Mouse (Mus musculus) left cerebral cortex, postnatal 4 days (tissue): ENCODE measurements at regions not wholly inside any gene's neighbourhood (a gene's known extent, or its start where the extent isn't known, plus 50 kb on each side); places are given as distances from the start of the nearest gene placed in this dataset.

Experiments
- DNase-seq: peaks from one replicate; pipeline ENCODE4 v3.0.0-alpha.2; 2022
- intact Hi-C: fragments of 180-260 bp; cut with DNase I; formaldehyde crosslinking; loops from one replicate; pipeline ENCODE4 v1.15.1; 2025

- intact Hi-C loops, result no loop called here
- DNase-seq, result no peak
Observed at GRCm38 (mm10) chr11:71409211-71409765, 178.8 kb upstream of the Nlrp1b start.

GRCm38 (mm10) chr11:71410582-71410981 lies 180.0 kb upstream of the Nlrp1b start:
- DNase-seq, result no peak
- intact Hi-C loops, result no loop called here

GRCm38 (mm10) chr11:71411958-71412357 lies 181.4 kb upstream of the Nlrp1b start:
- no peak for DNase-seq
- intact Hi-C loops, result no loop called here

GRCm38 (mm10) chr11:71414403-71415140 lies 184.0 kb upstream of the Nlrp1b start:
- no peak for DNase-seq
- intact Hi-C loops, result no loop called here

- no peak for DNase-seq
- intact Hi-C loops, result no loop called here
Observed at GRCm38 (mm10) chr11:71415451-71415850, 184.9 kb upstream of the Nlrp1b start.

- intact Hi-C loops, result no loop called here
- DNase-seq, result no peak
Observed at GRCm38 (mm10) chr11:71422291-71422840, 191.8 kb upstream of the Nlrp1b start.

GRCm38 (mm10) chr11:71423242-71423641 lies 192.7 kb upstream of the Nlrp1b start:
- intact Hi-C loops, result no loop called here

GRCm38 (mm10) chr11:71424879-71425278 lies 194.3 kb upstream of the Nlrp1b start:
- peak; percentile 18 for DNase-seq
- intact Hi-C loops, result no loop called here

More at GRCm38 (mm10) chr11:71423242-71423641, 192.7 kb upstream of the Nlrp1b start:
- no peak for DNase-seq

GRCm38 (mm10) chr11:71429739-71430138 lies 199.2 kb upstream of the Nlrp1b start:
- DNase-seq, result no peak
- intact Hi-C loops, result no loop called here

GRCm38 (mm10) chr11:71434241-71434640 lies 203.7 kb upstream of the Nlrp1b start:
- no peak for DNase-seq
- intact Hi-C loops, result no loop called here

- intact Hi-C loops, result no loop called here
- DNase-seq, result no peak
Observed at GRCm38 (mm10) chr11:71434886-71435285, 204.4 kb upstream of the Nlrp1b start.

GRCm38 (mm10) chr11:71435745-71436144 lies 205.2 kb upstream of the Nlrp1b start:
- DNase-seq, result no peak
- intact Hi-C loops, result no loop called here

GRCm38 (mm10) chr11:71436335-71436734 lies 205.8 kb upstream of the Nlrp1b start:
- no peak for DNase-seq

GRCm38 (mm10) chr11:71436801-71437200 lies 206.3 kb upstream of the Nlrp1b start:
- intact Hi-C loops, result no loop called here

More at GRCm38 (mm10) chr11:71436335-71436734, 205.8 kb upstream of the Nlrp1b start:
- intact Hi-C loops, result no loop called here

GRCm38 (mm10) chr11:71439871-71440270 lies 209.3 kb upstream of the Nlrp1b start:
- DNase-seq, result peak; percentile 75
- intact Hi-C loops, result no loop called here

More at GRCm38 (mm10) chr11:71436801-71437200, 206.3 kb upstream of the Nlrp1b start:
- DNase-seq, result peak; percentile 40

GRCm38 (mm10) chr11:71440392-71440791 lies 209.9 kb upstream of the Nlrp1b start:
- intact Hi-C loops, result no loop called here
- DNase-seq, result peak; percentile 30

- no peak for DNase-seq
- intact Hi-C loops, result no loop called here
Observed at GRCm38 (mm10) chr11:71444056-71444455, 213.5 kb upstream of the Nlrp1b start.

- no peak for DNase-seq
- intact Hi-C loops, result no loop called here
Observed at GRCm38 (mm10) chr11:71446641-71447040, 216.1 kb upstream of the Nlrp1b start.

GRCm38 (mm10) chr11:71447841-71448745 lies 217.6 kb upstream of the Nlrp1b start:
- intact Hi-C loops, result no loop called here
- DNase-seq, result no peak

GRCm38 (mm10) chr11:71480094-71480493 lies 249.6 kb upstream of the Nlrp1b start:
- no peak for DNase-seq
- intact Hi-C loops, result no loop called here

- intact Hi-C loops, result no loop called here
Observed at GRCm38 (mm10) chr11:71497863-71498262, 251.9 kb upstream of the Wscd1 start.

More at GRCm38 (mm10) chr11:71497863-71498262, 251.9 kb upstream of the Wscd1 start:
- DNase-seq, result no peak
